Mouse (Mus musculus): ENCODE measurements around the gene Tut7. TPM values are rescaled to one million over a fixed set of nuclear protein-coding genes. Genes with fewer than 3 reads are reported as not detected.
A peak's percentile ranks its signal among the peaks of the same experiment; 100 is the strongest.
"Not testable (repeated sequence)": the region's sequence is repeated elsewhere in the genome, so short reads cannot be mapped to it uniquely, and the experiment has no call there.

The Tut7 gene
- total RNA-seq, 2 experiments from 2014 or later, result 55.1 to 68.5 TPM

DNA sequence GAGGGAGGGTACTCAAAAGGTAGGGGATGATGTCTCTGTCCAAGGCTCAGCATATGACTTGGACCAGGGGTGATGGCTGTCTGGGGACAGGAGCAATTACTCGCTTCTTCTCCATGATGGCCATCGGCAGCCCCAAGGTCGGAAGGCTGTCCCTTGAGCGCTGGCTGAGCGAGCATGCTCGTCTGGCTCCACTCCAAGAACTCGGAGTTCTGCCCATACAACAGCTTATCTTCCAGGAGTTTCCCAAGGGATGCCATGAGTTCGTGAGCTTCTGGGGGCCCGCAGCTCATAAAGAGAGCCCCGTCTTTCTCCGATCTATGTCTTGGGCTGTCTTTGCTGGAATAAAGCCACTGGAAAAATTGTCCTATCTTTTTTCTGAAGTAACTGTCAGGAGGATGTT, 81.9 kb downstream of the Tut7 start:
- no peak for TF ChIP-seq CTCF (conservative IDR thresholded peaks at IDR 0.05)
- Histone ChIP-seq H3K4me3 (no peak overlapping the region), H3K27ac (no peak overlapping the region)
- no peak for DNase-seq (ENCODE audit: low spot score in 2 of 2)

DNA sequence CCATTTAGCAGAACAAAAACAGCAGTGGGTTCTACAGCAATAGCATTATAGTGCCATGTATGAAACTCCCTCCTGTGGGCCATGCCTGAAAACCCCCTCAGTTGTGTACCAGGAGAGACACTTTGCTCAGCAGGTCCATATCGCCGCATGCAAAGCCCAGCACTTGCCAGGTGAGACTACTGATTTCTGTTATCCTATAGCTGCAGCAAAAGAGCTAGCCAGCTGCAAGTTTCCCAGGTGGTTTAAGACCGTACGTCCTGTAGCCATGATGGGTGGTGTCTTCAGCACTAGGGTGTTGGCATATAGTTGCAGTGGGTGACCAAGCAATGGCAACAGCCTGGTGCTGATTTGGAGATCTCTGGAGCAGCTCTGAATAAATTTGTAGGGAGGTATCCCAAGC, 83.5 kb downstream of the Tut7 start:
- DNase-seq (ENCODE audit: low spot score in 2 of 2), result no peak
- no peak overlapping the region for H3K4me3 ChIP-seq
- no peak for TF ChIP-seq CTCF (conservative IDR thresholded peaks at IDR 0.05)
- H3K27ac ChIP-seq, result no peak overlapping the region

DNA sequence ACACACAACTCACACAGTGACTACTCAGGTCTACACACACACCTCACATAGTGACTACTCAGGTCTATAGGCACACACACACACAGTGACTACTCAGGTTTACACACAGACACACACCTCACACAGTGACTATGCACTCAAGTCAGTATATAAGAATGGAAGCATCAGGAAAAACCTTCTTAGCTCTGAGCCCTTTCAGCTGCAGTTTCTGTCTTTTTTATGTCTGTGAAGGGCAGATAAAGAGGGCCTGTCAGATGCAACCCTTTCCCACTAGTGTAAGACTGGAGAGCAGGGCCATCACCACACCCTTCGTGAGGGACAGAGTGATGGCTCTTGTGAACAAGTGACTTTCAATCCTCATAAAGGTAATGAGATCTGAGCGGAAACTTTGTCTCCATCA, 84.5 kb downstream of the Tut7 start:
- no peak for DNase-seq (ENCODE audit: low spot score in 2 of 2)
- Histone ChIP-seq H3K4me3 (no peak overlapping the region), H3K27ac (no peak overlapping the region)
- no peak for TF ChIP-seq CTCF (conservative IDR thresholded peaks at IDR 0.05)

DNA sequence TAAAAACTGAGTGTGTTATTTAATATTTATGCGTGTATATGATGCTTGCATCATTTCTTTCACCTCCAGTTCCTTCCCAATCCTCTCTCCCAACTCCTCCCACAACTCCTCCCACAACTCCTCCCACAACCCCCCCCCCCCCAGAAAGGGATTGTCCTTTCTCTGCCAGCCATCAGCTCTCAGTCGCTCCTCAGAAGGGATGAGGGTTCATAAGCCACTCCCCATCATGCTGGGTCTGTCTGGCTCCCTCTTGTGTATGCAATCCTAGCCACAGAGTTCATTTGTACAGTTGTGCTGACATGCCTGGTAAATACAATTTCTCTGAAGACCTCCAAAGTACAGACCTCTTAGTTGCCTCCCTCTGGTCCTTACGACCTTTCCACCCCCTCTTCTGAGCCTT, 87.8 kb downstream of the Tut7 start:
- peak; percentile 21 for TF ChIP-seq CTCF (conservative IDR thresholded peaks at IDR 0.05)
- DNase-seq (ENCODE audit: low spot score in 2 of 2), result no peak
- Histone ChIP-seq H3K4me3 (no peak overlapping the region), H3K27ac (no peak overlapping the region)

DNA sequence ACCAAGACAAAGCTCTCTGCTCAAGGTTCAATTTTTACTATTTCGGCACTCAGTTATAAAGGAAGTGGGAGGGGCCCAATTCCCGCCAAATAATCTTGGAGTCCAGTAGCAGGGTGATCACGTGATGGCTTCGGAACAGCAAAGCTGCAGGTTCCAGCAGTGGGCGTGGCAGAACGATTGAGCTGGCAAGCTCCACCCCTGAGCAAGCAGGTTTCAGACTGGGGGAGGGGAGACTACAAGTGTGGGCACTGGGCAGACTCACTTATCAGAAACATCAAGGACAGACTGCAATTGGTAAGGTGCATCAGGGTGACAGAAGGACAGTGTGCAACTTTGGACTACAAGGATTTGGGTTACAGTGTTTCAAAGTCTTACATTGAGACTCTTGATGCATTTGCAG, 88.6 kb downstream of the Tut7 start:
- H3K27ac ChIP-seq; H3K4me3 ChIP-seq; DNase-seq (ENCODE audit: low spot score in 2 of 2): not testable (repeated sequence)

DNA sequence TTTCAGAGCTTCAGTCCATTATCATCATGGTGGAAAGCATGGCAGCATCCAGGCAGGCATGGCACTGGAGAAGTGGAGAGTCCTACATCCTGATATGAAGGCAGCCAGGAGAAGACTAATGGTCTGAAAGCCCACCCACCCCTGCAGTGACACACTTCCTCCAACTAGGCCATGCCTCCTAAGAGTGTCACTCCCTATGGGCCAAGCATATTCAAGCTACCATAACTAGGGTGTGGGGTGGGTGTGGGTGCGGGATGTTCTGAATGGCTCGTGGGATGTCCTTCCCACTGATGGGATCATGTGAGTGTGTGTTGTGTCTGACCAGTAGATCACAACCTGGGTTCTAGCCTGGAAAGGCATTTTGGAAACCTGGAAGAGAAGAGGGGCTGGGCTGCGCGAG, 89.0 kb downstream of the Tut7 start:
- H3K27ac ChIP-seq, result no peak overlapping the region
- H3K4me3 ChIP-seq, result no peak overlapping the region
- no peak for TF ChIP-seq CTCF (conservative IDR thresholded peaks at IDR 0.05)
- DNase-seq (ENCODE audit: low spot score in 2 of 2), result no peak

DNA sequence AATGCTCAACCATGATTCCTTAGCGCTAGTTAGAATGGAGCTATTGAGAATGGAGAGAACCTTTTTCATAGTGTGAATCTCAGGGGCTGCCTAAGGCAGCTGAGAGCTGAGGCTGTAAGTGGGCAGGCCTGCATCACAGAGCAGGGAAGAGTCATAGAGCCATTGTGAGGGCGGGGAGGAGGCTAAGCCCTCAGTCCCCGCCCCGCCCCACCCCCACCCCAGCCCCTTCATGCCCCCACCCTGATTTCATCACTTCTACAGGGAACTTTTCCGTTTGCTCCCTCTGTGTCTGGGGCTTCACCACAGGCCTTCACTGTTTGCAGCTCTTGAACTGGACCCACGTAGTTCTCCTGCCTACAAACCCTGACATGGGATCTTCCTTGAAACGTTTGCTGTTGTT, 91.3 kb downstream of the Tut7 start, which contains the start of gene Spata31d1d:
Gene Spata31d1d (minus strand): TSS at position 101 of the 400 bp plus-strand sequence.
- Histone ChIP-seq H3K4me3 (no peak within 1 kb of the TSS), H3K27ac (no peak within 1 kb of the TSS)
- no peak for TF ChIP-seq CTCF (conservative IDR thresholded peaks at IDR 0.05)
- no peak for DNase-seq (ENCODE audit: low spot score in 2 of 2)

DNA sequence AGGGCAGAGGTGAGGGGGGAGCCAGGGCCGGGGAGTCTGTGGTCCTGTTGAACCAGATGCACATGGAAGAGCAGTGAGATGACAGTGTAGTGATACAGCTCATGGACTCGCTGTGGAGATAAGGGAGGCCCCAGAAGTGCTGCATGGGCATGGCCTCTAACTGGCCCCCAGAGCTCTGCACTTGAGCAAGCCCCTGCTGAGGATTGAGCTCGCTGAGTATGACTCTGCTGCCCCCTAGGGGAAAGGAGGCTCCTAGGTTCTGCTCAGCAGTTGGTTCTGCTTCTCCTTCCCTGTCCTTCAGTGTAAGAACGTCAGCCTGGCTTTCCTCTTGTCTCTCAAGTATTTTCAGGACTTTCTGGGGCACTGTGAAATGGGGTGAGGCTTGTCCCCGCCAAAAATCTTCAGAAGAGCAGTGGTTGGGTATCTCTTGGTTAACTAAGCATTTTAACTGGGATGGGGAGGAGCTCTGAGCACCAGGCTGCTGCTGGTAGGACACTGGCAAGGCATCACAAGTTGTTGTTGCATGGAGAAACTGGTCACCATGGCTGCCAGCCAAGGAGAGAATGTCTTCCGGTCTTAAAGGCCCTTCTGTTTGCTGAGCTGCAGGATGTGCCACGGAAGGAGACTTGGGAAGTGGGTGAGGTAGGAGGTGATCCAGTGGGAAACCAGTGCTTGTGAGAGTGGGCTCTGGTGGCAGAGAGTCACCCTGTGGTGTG, 94.4 kb downstream of the Tut7 start:
- H3K4me3 ChIP-seq, result no peak overlapping the region
- DNase-seq (ENCODE audit: low spot score in 2 of 2), result peak; percentile 88 to 92
- H3K27ac ChIP-seq, result no peak overlapping the region
- TF ChIP-seq CTCF (conservative IDR thresholded peaks at IDR 0.05), result peak; percentile 99

DNA sequence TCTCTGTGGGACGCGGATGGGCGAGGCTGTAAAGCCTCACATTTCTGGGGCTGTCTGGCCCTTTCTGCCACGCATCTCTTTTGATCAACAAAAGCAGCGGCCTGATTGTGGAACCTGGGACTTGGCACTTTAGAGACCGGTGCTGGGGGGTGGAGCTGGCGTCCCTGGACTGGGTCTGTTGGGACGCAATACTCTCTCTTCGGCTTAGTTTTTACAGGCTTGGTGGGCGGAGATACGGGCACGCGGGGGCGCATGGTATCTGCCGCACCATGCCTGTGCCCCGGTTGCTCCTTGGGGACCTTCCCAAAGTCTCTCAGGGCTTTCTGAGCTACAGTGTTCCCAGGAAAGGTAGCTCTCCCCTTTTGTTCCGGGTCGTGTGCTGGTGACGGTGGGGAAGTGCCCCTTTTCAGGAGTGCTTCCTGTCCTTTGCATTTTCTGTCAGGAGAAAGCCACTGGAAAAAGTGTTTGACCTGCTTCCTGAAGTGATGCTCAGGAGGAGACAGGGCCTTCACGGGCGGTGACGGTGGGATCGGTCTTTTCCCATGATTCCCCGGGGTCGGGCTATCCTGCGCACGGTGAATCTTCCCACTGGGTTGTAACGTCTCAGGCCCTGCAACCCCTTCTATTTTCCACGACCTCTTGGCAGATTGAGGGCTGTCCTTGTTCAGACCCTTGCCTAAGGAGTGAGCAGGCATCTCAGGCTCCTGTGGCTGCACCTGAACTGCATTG, 96.6 kb downstream of the Tut7 start:
- no peak for TF ChIP-seq CTCF (conservative IDR thresholded peaks at IDR 0.05)
- Histone ChIP-seq H3K4me3 (peak overlapping the region; percentile 32; the same call in 1 of the 2 replicates), H3K27ac (no peak overlapping the region)
- no peak for DNase-seq (ENCODE audit: low spot score in 2 of 2)

DNA sequence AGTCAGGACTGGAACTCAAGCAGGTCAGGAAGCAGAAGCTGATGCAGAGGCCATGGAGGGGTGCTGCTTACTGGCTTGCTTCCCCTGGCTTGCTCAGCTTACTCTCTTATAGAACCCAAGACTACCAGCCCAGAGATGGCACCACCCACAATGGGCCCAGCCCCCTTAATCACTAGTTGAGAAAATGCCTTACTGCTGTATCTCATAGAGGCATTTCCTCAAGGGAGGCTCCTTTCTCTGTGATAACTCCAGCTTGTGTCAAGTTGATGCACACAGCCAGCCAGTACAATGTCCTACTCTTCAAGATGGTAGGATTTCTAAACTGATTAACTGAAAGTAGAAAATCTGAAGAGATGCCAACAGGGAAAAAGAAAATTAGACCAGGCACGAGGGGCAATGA, 100.9 kb downstream of the Tut7 start:
- not testable (repeated sequence) for DNase-seq (ENCODE audit: low spot score in 2 of 2); H3K27ac ChIP-seq; H3K4me3 ChIP-seq

Other genes starting within 250 kb of the Tut7 start
- 100 to 1,000 TPM; 374 to 406 TPM for gene Agtpbp1, start 237.9 kb downstream of the Tut7 start, total RNA-seq (2021)
- 10 to 100 TPM; 88.5 to 98.8 TPM for gene Naa35, start 237.9 kb downstream of the Tut7 start, total RNA-seq (2021)
- gene Golm1, start 147.3 kb downstream of the Tut7 start, total RNA-seq (2021), result 10 to 100 TPM; 67.4 to 71.8 TPM
- gene 4921517D22Rik, start 129.0 kb downstream of the Tut7 start, total RNA-seq (2021), result not detected
- gene Spata31d1a, start 112.8 kb downstream of the Tut7 start, total RNA-seq (2021), result under 1 TPM; 0.22 to 0.26 TPM
- under 1 TPM in 1 of 2 experiments, not detected in 1; 0.12 TPM for gene Spata31d1b, start 110.9 kb downstream of the Tut7 start, total RNA-seq (2021)
- not detected for gene Spata31d1d, start 91.4 kb downstream of the Tut7 start, total RNA-seq (2021)
- under 1 TPM; 0.31 to 0.86 TPM for gene 1700014D04Rik, start 76.4 kb downstream of the Tut7 start, total RNA-seq (2021)
- 100 to 1,000 TPM; 138 to 142 TPM for gene Isca1, start 53.3 kb downstream of the Tut7 start, total RNA-seq (2021)
- gene Gm49354, start 40.9 kb downstream of the Tut7 start, total RNA-seq (2021), result not detected